Mouse (Mus musculus): ENCODE measurements at regions not wholly inside any gene's neighbourhood (a gene's known extent, or its start where the extent isn't known, plus 50 kb on each side); places are given as distances from the start of the nearest gene placed in this dataset.

- TF ChIP-seq CTCF (IDR thresholded peaks at IDR 0.05; ENCODE audit: extremely low read depth, insufficient read length, insufficient replicate concordance, low read depth, low read length) (no peak), POLR2A (IDR thresholded peaks at IDR 0.05; ENCODE audit: low read depth, low read length) (no peak)
- H3K4me1 ChIP-seq (ENCODE audit: control insufficient read depth, insufficient read depth, insufficient read length, low read length) = no peaks in the 10 kb centered on the region
- H3K36me3 ChIP-seq (ENCODE audit: control insufficient read depth, insufficient read depth, low read length) = no peaks in the 10 kb centered on the region
- no peaks in the 10 kb centered on the region for H3K27me3 ChIP-seq (ENCODE audit: control insufficient read depth, insufficient read depth, low read length)
- no peak overlapping the region for H3K27ac ChIP-seq (ENCODE audit: insufficient read depth, low read depth, low read length)
- 51% methylated on average over 7 of the region's 7 CpGs for WGBS
- H3K4me3 ChIP-seq (ENCODE audit: low read depth, low read length) = no peak overlapping the region
These were observed 115.5 kb upstream of the Ypel5 start for GRCm38 (mm10) chr17:72720753-72721152.

GRCm38 (mm10) chr17:72719618-72720017 is 115.2 kb upstream of the Alk start:
- TF ChIP-seq POLR2A (IDR thresholded peaks at IDR 0.05; ENCODE audit: low read depth, low read length) (no peak), CTCF (IDR thresholded peaks at IDR 0.05; ENCODE audit: extremely low read depth, insufficient read length, insufficient replicate concordance, low read depth, low read length) (no peak)
- WGBS = 73% methylated on average over 4 of the region's 4 CpGs
- Histone ChIP-seq H3K4me1 (ENCODE audit: control insufficient read depth, insufficient read depth, insufficient read length, low read length) (no peaks in the 10 kb centered on the region), H3K4me3 (ENCODE audit: low read depth, low read length) (no peak overlapping the region), H3K36me3 (ENCODE audit: control insufficient read depth, insufficient read depth, low read length) (no peaks in the 10 kb centered on the region), H3K27ac (ENCODE audit: insufficient read depth, low read depth, low read length) (no peak overlapping the region), H3K27me3 (ENCODE audit: control insufficient read depth, insufficient read depth, low read length) (no peaks in the 10 kb centered on the region)

- 62% methylated on average over 7 of the region's 7 CpGs for WGBS
- H3K27me3 ChIP-seq (ENCODE audit: control insufficient read depth, insufficient read depth, low read length) = no peaks in the 10 kb centered on the region
- H3K4me1 ChIP-seq (ENCODE audit: control insufficient read depth, insufficient read depth, insufficient read length, low read length) = no peaks in the 10 kb centered on the region
- no peak for TF ChIP-seq CTCF (IDR thresholded peaks at IDR 0.05; ENCODE audit: extremely low read depth, insufficient read length, insufficient replicate concordance, low read depth, low read length)
- no peak for TF ChIP-seq POLR2A (IDR thresholded peaks at IDR 0.05; ENCODE audit: low read depth, low read length)
- no peak overlapping the region for H3K27ac ChIP-seq (ENCODE audit: insufficient read depth, low read depth, low read length)
- no peak overlapping the region for H3K4me3 ChIP-seq (ENCODE audit: low read depth, low read length)
- no peaks in the 10 kb centered on the region for H3K36me3 ChIP-seq (ENCODE audit: control insufficient read depth, insufficient read depth, low read length)
These were observed 87.2 kb upstream of the Alk start for GRCm38 (mm10) chr17:72691630-72692029.

GRCm38 (mm10) chr17:72689606-72690005 is 85.2 kb upstream of the Alk start:
- H3K36me3 ChIP-seq (ENCODE audit: control insufficient read depth, insufficient read depth, low read length) = no peaks in the 10 kb centered on the region
- WGBS = 77% methylated on average over 10 of the region's 10 CpGs
- no peaks in the 10 kb centered on the region for H3K4me1 ChIP-seq (ENCODE audit: control insufficient read depth, insufficient read depth, insufficient read length, low read length)

GRCm38 (mm10) chr17:72688800-72689199 is 84.4 kb upstream of the Alk start:
- no peaks in the 10 kb centered on the region for H3K4me1 ChIP-seq (ENCODE audit: control insufficient read depth, insufficient read depth, insufficient read length, low read length)
- H3K27ac ChIP-seq (ENCODE audit: insufficient read depth, low read depth, low read length) = no peak overlapping the region
- H3K27me3 ChIP-seq (ENCODE audit: control insufficient read depth, insufficient read depth, low read length) = no peaks in the 10 kb centered on the region
- no peak overlapping the region for H3K4me3 ChIP-seq (ENCODE audit: low read depth, low read length)
- TF ChIP-seq CTCF (IDR thresholded peaks at IDR 0.05; ENCODE audit: extremely low read depth, insufficient read length, insufficient replicate concordance, low read depth, low read length) (no peak), POLR2A (IDR thresholded peaks at IDR 0.05; ENCODE audit: low read depth, low read length) (no peak)
- H3K36me3 ChIP-seq (ENCODE audit: control insufficient read depth, insufficient read depth, low read length) = no peaks in the 10 kb centered on the region
- 47% methylated on average over 8 of the region's 8 CpGs for WGBS

More at GRCm38 (mm10) chr17:72689606-72690005, 85.2 kb upstream of the Alk start:
- H3K4me3 ChIP-seq (ENCODE audit: low read depth, low read length) = no peak overlapping the region
- no peaks in the 10 kb centered on the region for H3K27me3 ChIP-seq (ENCODE audit: control insufficient read depth, insufficient read depth, low read length)
- TF ChIP-seq CTCF (IDR thresholded peaks at IDR 0.05; ENCODE audit: extremely low read depth, insufficient read length, insufficient replicate concordance, low read depth, low read length) (no peak), POLR2A (IDR thresholded peaks at IDR 0.05; ENCODE audit: low read depth, low read length) (no peak)
- no peak overlapping the region for H3K27ac ChIP-seq (ENCODE audit: insufficient read depth, low read depth, low read length)

- Histone ChIP-seq H3K27ac (ENCODE audit: insufficient read depth, low read depth, low read length) (no peak overlapping the region), H3K4me1 (ENCODE audit: control insufficient read depth, insufficient read depth, insufficient read length, low read length) (no peaks in the 10 kb centered on the region), H3K27me3 (ENCODE audit: control insufficient read depth, insufficient read depth, low read length) (no peaks in the 10 kb centered on the region), H3K4me3 (ENCODE audit: low read depth, low read length) (no peak overlapping the region), H3K36me3 (ENCODE audit: control insufficient read depth, insufficient read depth, low read length) (no peaks in the 10 kb centered on the region)
- 74% methylated on average over 4 of the region's 4 CpGs for WGBS
- TF ChIP-seq CTCF (IDR thresholded peaks at IDR 0.05; ENCODE audit: extremely low read depth, insufficient read length, insufficient replicate concordance, low read depth, low read length) (no peak), POLR2A (IDR thresholded peaks at IDR 0.05; ENCODE audit: low read depth, low read length) (no peak)
These were observed 70.2 kb upstream of the Alk start for GRCm38 (mm10) chr17:72674658-72675057.

GRCm38 (mm10) chr17:72672010-72672409 is 67.6 kb upstream of the Alk start:
- Histone ChIP-seq H3K36me3 (ENCODE audit: control insufficient read depth, insufficient read depth, low read length) (no peaks in the 10 kb centered on the region), H3K4me1 (ENCODE audit: control insufficient read depth, insufficient read depth, insufficient read length, low read length) (no peaks in the 10 kb centered on the region), H3K27me3 (ENCODE audit: control insufficient read depth, insufficient read depth, low read length) (no peaks in the 10 kb centered on the region), H3K27ac (ENCODE audit: insufficient read depth, low read depth, low read length) (no peak overlapping the region), H3K4me3 (ENCODE audit: low read depth, low read length) (no peak overlapping the region)
- WGBS = 53% methylated on average over 3 of the region's 3 CpGs
- TF ChIP-seq POLR2A (IDR thresholded peaks at IDR 0.05; ENCODE audit: low read depth, low read length) (no peak), CTCF (IDR thresholded peaks at IDR 0.05; ENCODE audit: extremely low read depth, insufficient read length, insufficient replicate concordance, low read depth, low read length) (no peak)

- Histone ChIP-seq H3K4me3 (ENCODE audit: low read depth, low read length) (no peak overlapping the region), H3K4me1 (ENCODE audit: control insufficient read depth, insufficient read depth, insufficient read length, low read length) (no peaks in the 10 kb centered on the region), H3K27ac (ENCODE audit: insufficient read depth, low read depth, low read length) (no peak overlapping the region), H3K36me3 (ENCODE audit: control insufficient read depth, insufficient read depth, low read length) (no peaks in the 10 kb centered on the region), H3K27me3 (ENCODE audit: control insufficient read depth, insufficient read depth, low read length) (no peaks in the 10 kb centered on the region)
- 72% methylated on average over 2 of the region's 2 CpGs for WGBS
- TF ChIP-seq CTCF (IDR thresholded peaks at IDR 0.05; ENCODE audit: extremely low read depth, insufficient read length, insufficient replicate concordance, low read depth, low read length) (no peak), POLR2A (IDR thresholded peaks at IDR 0.05; ENCODE audit: low read depth, low read length) (no peak)
These were observed 62.5 kb upstream of the Alk start for GRCm38 (mm10) chr17:72666961-72667360.

All from small intestine, adult 2 months (tissue).